Mouse (Mus musculus) macrophage (primary cell): Measurements from ENCODE around the gene Zgpat. TPM values are rescaled to one million over a fixed set of nuclear protein-coding genes. Genes with fewer than 3 reads are reported as not detected.

Source experiments
- H3K27ac ChIP-seq: fragments of 350-480 bp; formaldehyde crosslinking; 2 replicates; pipeline ENCODE4 v1.9.0; 2021
- H3K36me3 ChIP-seq: fragments of 350-480 bp; formaldehyde crosslinking; 2 replicates; pipeline ENCODE4 v1.9.0; 2021; ENCODE audit errors: inconsistent target
- H3K4me3 ChIP-seq: fragments of 350-480 bp; formaldehyde crosslinking; 2 replicates; pipeline ENCODE4 v1.9.0; 2021; ENCODE audit errors: inconsistent target
- H3K79me2 ChIP-seq: fragments of 350-480 bp; formaldehyde crosslinking; 2 replicates; pipeline ENCODE4 v1.9.0; 2021; ENCODE audit errors: inconsistent target
- WGBS: methylation state at CpG from one replicate; pipeline ENCODE4 v1.1.7; 2026; ENCODE audit warnings: inconsistent platforms; ENCODE audit not compliant: missing documents; 5-methylcytosine and 5-hydroxymethylcytosine counted together
- polyA plus RNA-seq: library from polyadenylated mRNA; stranded (reverse); fragments of 250-400 nt; gene quantifications from 3 replicates; pipeline ENCODE4 v1.2.4, GENCODE M21; 2018; ENCODE audit warnings: inconsistent platforms

The Zgpat gene
- polyA plus RNA-seq, 1 experiment from 2014 or later, result 17.3 TPM

DNA sequence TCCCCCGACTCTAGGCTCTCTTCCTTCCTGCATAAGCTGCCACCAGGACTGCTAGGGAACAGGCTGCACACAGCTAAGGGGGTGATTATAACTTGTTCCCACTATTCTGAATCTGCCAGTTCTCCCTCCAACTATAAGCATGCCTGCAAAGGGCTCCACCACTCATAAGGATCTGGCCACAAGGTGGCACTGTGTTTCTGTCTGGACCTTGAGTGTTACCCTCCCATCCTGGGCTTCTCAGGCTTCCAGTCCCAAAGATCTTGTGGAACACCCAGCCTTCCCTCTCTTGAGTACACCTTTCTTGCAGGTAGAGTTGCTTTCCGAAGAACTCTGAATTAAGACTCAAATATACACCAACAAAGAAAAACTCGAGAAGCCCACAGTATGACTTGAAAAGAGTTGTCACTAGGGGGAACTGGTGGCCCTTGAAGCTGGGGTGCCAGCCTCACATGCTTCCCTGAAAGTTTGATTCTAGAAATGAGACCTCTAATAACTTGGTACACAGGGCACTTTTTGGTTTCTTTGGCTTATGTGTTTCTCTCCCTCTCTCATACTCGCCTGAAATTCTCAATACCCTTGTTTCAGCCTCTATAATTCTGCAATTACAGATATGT is 28.0 kb downstream of the Zgpat start:
- 30% methylated on average over 4 of the region's 4 CpGs for WGBS
- H3K27ac ChIP-seq, result no peak overlapping the region
- no peaks in the 10 kb centered on the region for H3K36me3 ChIP-seq
- H3K79me2 ChIP-seq, result no peaks in the 10 kb centered on the region
- H3K4me3 ChIP-seq, result no peak overlapping the region

DNA sequence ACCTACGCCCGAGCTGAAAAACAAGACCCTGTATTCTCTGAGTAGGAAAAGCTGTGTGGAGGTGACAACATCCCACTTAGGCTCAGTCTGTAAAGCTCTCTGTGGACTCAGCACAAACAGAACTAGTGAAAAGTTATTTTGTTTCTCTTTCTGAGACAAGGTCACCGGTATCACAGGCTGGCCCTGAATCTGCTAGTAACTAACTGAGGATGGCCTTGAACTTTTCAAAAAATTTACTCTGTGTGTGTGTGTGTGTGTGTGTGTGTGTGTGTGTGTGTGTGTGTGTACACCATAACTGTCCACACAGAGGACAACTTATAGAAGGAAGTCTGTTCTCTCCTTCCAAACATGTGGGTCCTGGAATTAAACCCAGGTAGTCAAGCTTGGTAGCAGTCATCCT is 29.4 kb downstream of the Zgpat start:
- Histone ChIP-seq H3K4me3 (no peak overlapping the region), H3K79me2 (no peaks in the 10 kb centered on the region), H3K27ac (no peak overlapping the region), H3K36me3 (no peaks in the 10 kb centered on the region)
- WGBS, result 93% methylated on average over 3 of the region's 3 CpGs

DNA sequence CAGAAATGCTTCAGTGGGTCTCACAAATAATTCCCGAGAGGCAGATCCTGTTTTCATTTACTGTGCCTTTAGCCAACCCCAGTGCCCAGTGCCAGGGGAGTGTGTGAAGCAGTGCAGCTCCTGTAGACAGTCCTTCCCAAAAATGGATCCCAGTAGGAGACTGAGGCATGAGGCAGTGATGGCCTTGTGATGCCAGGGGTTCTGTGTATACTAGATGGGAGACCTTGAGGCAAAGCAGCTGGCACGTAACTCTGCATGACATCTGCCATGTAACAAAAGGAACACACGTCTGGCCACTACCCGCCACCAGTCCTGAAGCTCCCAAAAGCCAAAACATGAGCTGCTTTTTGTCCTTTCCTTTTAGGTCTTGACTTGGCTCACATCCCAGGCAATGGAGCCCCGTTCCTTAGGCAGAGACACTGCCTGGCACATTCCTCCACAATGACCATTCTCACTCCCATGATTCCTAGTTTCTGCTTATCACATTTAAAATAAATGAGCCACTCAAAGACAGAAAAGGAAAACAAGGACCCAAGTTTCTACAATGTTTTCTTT is 32.6 kb downstream of the Zgpat start:
- Histone ChIP-seq H3K36me3 (no peaks in the 10 kb centered on the region), H3K79me2 (no peaks in the 10 kb centered on the region), H3K27ac (no peak overlapping the region), H3K4me3 (no peak overlapping the region)
- 85% methylated on average over 5 of the region's 5 CpGs for WGBS

DNA sequence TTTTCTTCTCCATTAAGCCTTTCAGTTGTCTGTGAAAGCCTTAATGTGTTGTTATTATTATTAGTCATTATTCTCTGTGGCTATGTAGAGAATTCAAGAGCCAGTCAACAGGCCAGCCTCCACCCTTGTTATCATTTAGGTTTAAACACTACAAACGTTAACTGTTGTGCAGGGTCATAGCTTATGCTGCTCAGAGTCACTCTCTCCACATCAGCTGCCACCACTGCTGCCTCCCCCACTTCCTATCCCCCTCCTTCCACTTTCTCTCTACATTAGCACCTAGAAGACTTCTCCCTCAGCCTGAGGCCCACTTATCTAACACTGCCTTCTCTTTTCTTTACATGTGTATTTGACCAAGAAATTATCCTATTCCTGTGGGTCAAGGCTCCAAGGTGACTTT is 36.8 kb downstream of the Zgpat start:
- WGBS, result 5% methylated on average over 1 of the region's 1 CpGs
- Histone ChIP-seq H3K36me3 (no peaks in the 10 kb centered on the region), H3K27ac (no peak overlapping the region), H3K79me2 (no peaks in the 10 kb centered on the region), H3K4me3 (no peak overlapping the region)

DNA sequence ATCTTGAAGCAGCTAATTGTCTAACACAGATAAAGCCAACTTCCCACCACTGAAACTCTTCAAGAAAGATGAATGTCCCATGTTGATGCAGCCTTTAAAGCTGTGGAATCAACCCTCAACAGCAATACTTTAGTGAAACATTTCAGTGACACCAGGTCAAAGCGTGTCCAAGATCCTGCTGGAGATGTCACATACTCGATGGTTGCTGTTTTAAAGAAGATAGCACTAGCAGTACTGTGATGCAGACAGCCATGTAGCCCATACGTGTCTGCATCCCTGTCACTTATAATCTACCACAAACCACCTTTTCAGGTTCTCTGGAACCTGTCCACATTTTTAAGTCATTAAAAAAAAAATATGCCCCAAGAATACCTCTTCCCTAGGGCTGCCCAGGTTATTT is 39.0 kb downstream of the Zgpat start:
- Histone ChIP-seq H3K79me2 (no peaks in the 10 kb centered on the region), H3K36me3 (no peaks in the 10 kb centered on the region), H3K27ac (no peak overlapping the region), H3K4me3 (no peak overlapping the region)
- 97% methylated on average over 3 of the region's 3 CpGs for WGBS

DNA sequence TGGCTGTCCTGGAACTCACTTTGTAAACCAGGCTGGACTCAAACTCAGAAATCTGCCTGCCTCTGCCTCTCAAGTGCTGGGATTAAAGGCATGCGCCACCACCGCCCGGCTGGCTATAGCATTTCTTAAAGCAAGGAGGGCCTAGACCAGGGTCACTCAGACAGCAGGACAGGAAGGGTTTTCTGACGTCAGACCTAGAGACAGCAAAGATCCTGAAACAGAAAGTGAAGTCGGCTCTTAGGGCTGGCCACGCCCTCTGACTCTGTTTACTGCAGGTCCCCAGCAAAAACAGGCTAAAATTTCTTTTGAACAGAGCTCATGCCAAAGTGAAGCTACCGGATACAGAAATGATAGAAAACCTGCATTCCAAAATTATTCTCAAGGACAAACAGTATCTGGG is 44.9 kb downstream of the Zgpat start:
- Histone ChIP-seq H3K36me3 (no peaks in the 10 kb centered on the region), H3K79me2 (no peaks in the 10 kb centered on the region), H3K27ac (no peak overlapping the region), H3K4me3 (no peak overlapping the region)
- 71% methylated on average over 7 of the region's 7 CpGs for WGBS

DNA sequence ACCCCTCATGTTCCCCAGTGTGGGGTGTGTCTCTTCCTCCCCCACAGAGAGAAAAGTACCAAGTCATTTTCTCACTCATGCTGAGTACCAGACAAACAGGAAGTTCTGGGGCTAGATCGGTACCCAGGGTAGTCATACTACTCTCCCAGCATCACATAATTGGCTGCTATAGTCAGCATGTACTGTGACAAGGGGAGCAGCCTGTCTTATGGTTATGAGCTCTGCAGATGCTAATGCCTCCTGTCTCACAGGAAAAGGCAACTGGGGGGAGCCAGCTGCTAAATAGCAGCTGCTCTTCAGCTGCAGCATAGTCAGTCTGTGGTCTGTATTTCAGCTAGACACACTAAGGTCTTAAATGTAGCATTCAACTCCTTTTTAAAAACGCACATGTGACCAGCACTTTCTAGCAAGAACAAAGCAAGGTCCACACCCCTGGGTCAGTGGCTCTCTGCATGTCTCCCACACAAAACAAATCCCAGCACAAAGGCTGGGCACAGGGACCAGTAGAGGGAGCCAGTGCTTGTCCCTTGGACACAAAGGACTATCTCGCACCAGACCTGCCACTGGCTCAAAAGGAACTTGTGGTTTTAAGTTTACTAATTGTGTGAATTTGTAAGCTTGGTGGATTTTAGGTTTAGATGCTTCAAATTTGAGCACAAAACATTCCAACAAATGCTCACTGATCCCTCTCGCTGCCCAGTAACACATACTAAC is 46.2 kb downstream of the Zgpat start:
- WGBS, result 9% methylated on average over 4 of the region's 4 CpGs
- no peak overlapping the region for H3K27ac ChIP-seq
- H3K36me3 ChIP-seq, result no peaks in the 10 kb centered on the region
- H3K79me2 ChIP-seq, result no peaks in the 10 kb centered on the region
- H3K4me3 ChIP-seq, result no peak overlapping the region

DNA sequence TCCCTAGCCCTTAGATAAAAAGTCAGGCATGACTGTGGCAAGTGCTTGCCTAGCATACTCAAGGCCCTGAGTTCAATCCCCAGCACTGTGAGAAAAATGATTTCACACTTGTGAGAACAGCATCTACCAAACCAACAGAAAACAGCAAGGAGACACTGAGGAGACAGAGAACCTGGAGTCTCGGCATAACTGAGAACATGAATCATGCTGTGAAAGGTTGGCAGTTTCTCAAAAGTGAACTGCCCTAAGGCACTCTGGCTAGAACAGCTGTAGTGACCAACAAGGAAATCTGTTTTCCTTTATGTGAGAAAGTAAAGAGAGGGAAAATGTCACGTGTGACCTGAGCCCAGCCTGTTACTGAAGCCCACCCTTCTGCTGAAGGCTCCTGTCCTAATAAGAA is 48.4 kb downstream of the Zgpat start:
- H3K79me2 ChIP-seq, result no peaks in the 10 kb centered on the region
- no peak overlapping the region for H3K4me3 ChIP-seq
- WGBS, result 61% methylated on average over 2 of the region's 2 CpGs
- no peaks in the 10 kb centered on the region for H3K36me3 ChIP-seq
- no peak overlapping the region for H3K27ac ChIP-seq

DNA sequence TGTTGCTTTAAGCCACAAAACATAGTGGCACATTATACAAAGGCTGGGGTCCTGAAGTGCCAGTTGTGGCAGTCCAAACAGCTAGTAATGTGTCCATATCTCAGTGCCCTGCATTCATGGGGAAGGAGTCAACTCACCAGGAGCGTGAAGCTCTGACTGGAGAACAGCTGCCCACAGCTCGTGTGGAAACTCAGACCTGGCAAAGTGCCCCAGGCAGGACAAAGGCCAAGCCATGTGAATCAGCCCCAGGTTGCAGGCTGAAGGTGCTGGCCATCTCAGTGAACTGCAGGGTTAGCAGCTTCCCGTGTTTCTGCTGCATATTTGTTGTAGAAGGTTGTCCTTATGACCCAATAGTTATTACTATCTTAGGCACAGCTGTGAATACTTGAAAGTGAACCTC is 51.2 kb downstream of the Zgpat start:
- WGBS, result 50% methylated on average over 3 of the region's 3 CpGs
- Histone ChIP-seq H3K27ac (no peak overlapping the region), H3K4me3 (no peak overlapping the region), H3K79me2 (no peaks in the 10 kb centered on the region), H3K36me3 (no peaks in the 10 kb centered on the region)

DNA sequence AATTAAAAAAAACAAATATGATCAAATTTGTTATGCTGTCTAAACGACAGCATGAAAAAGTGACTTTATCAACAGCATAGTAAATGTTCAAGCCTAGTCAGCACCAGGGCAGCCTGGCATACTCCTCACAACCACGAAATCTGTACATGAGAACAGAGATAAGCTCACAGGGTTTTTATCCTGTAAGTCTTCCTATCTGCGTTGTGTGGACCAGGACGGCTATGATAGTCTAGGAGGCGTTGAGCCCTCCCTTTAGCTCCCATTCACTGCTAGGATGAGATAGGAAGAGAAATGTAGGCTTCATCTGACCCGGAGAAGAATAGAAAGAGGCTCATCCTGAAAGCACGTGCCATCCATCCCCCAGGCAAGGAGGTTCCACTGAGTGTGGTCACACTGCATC is 54.6 kb downstream of the Zgpat start:
- WGBS, result 84% methylated on average over 7 of the region's 7 CpGs
- Histone ChIP-seq H3K36me3 (no peaks in the 10 kb centered on the region), H3K27ac (no peak overlapping the region), H3K79me2 (no peaks in the 10 kb centered on the region), H3K4me3 (no peak overlapping the region)

DNA sequence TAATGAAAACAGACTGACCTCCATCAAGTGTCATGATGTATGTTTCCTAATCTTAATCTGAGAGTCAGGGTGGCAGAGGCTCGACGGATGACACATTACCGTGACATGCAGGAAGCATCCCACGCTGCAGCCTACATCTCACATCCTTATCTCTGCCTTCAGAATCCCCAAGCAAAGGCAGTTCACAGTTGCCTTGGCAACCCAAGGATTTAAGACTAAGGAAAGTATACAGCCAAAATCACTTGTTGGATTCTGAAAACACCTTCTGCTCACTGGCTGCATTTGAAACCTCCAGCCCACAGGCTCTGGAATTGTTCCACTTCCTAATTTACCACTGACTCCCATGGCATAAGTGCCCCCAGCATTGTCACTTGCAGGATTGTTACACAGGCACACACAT is 55.7 kb downstream of the Zgpat start:
- Histone ChIP-seq H3K4me3 (no peak overlapping the region), H3K36me3 (no peaks in the 10 kb centered on the region), H3K27ac (no peak overlapping the region), H3K79me2 (no peaks in the 10 kb centered on the region)
- WGBS, result 87% methylated on average over 4 of the region's 4 CpGs

DNA sequence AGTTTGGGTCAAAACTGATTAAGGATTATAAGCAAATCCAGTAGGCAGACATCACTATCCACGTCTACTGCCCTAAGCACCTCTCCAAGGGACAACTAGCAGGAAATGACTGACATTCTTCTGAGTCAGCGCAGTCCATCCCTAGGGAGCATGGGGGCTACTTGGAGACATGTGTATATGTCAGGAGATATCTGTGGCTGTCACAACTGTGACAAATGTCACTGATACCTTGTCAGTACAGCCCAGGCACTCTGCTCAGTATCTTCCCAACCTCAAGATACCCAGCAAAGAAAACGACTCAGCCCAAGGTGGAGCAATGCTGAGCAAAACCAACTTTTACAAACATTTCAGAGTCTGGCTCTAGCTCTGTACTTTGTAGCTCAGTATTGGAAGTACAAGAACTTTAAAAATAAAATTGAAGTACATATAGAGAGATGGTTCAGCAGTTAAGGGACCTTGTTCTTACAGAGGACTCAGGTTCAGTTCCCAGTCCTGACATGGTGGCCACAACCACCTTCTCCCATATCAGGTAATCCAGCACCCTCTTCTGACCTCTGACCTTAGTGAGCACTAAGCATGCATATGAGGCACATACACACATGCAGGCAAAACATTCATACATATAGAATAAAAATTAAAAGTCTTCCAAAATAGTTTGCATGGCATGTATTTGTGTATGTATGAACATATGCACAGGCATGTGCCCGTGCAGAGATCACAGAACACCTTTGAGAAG is 56.3 kb downstream of the Zgpat start:
- Histone ChIP-seq H3K79me2 (no peaks in the 10 kb centered on the region), H3K27ac (no peak overlapping the region), H3K36me3 (no peaks in the 10 kb centered on the region), H3K4me3 (no peak overlapping the region)
- WGBS, result 93% methylated on average over 4 of the region's 4 CpGs

DNA sequence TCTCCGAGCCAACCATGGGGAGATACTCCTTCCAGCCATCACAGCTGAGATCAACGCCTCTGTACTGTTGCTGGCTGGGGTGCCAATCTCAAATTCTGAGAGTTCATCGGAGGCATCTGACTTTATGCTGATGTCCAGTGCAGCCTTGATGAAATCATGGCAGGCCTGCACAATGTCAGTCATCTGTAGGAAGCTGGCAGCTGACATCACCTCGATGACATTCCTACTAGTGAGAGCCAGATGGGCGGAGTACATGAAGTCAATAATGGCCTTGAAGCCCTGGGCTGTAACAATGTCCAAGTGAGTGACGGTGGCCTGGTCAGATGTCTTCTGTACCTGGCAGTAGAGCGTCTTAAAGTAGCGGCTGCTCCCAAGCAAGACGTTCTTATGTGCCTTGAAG is 59.1 kb downstream of the Zgpat start:
- no peak overlapping the region for H3K4me3 ChIP-seq
- whole genome bisulfite sequencing, result 93% methylated on average over 9 of the region's 9 CpGs
- no peaks in the 10 kb centered on the region for H3K79me2 ChIP-seq
- no peak overlapping the region for H3K27ac ChIP-seq
- H3K36me3 ChIP-seq, result no peaks in the 10 kb centered on the region
